Mouse (Mus musculus): ENCODE results near the gene Llph. TPM values are rescaled to one million over a fixed set of nuclear protein-coding genes. Genes with fewer than 3 reads are reported as not detected.

Llph gene
- polyA plus RNA-seq, 1 experiment from 2014 or later, result 42.6 TPM

GRCm38 (mm10) chr10:120220776-120221175, 6.1 kb upstream of the Llph start:
- peaks cover 6% of the 10 kb centered on the region; the same call in 1 of the 2 replicates for H3K4me1 ChIP-seq (replicated peaks)
- no peaks in the 10 kb centered on the region for H3K27me3 ChIP-seq
- H3K4me3 ChIP-seq (replicated peaks), result no peak overlapping the region
- no peak overlapping the region for H3K4me2 ChIP-seq
- H3K9ac ChIP-seq, result no peak overlapping the region
- no peak for DNase-seq
- no peak overlapping the region for H3K27ac ChIP-seq
- WGBS (ENCODE audit: insufficient replicate concordance), result 72% methylated on average over 7 of the region's 7 CpGs
- no peak for ATAC-seq (ENCODE audit: low read depth)
- no peaks in the 10 kb centered on the region for H3K9me3 ChIP-seq (replicated peaks)
- peaks cover 22% of the 10 kb centered on the region for H3K36me3 ChIP-seq

- Histone ChIP-seq H3K4me2 (no peak overlapping the region), H3K27me3 (no peaks in the 10 kb centered on the region), H3K4me3 (replicated peaks) (no peak overlapping the region), H3K27ac (no peak overlapping the region), H3K9me3 (replicated peaks) (no peaks in the 10 kb centered on the region), H3K9ac (no peak overlapping the region), H3K4me1 (replicated peaks) (peaks cover 23% of the 10 kb centered on the region), H3K36me3 (peaks cover 37% of the 10 kb centered on the region)
- peak; percentile 32 for DNase-seq
- 20% methylated on average over 5 of the region's 5 CpGs for WGBS (ENCODE audit: insufficient replicate concordance)
- no peak for ATAC-seq (ENCODE audit: low read depth)
Measured at GRCm38 (mm10) chr10:120231718-120232117, 4.8 kb downstream of the Llph start.

- ATAC-seq (ENCODE audit: low read depth) (peak; percentile 46; the same call in 1 of the 2 replicates), DNase-seq (peak; percentile 37)
- Histone ChIP-seq H3K36me3 (peaks cover 31% of the 10 kb centered on the region), H3K4me1 (replicated peaks) (peaks cover 9% of the 10 kb centered on the region), H3K9ac (peak overlapping the region; percentile 33), H3K4me2 (peak overlapping the region; percentile 52), H3K27me3 (no peaks in the 10 kb centered on the region), H3K9me3 (replicated peaks) (no peaks in the 10 kb centered on the region), H3K27ac (no peak overlapping the region), H3K4me3 (replicated peaks) (peak overlapping the region; percentile 25; the same call in 1 of the 2 replicates)
- 21% methylated on average over 18 of the region's 18 CpGs for WGBS (ENCODE audit: insufficient replicate concordance)
Measured at GRCm38 (mm10) chr10:120233655-120234367, 6.9 kb downstream of the Llph start.

- Histone ChIP-seq H3K4me3 (replicated peaks) (no peak overlapping the region), H3K9ac (no peak overlapping the region), H3K36me3 (peaks cover 6% of the 10 kb centered on the region), H3K9me3 (replicated peaks) (no peaks in the 10 kb centered on the region), H3K4me1 (replicated peaks) (peaks cover 4% of the 10 kb centered on the region; the same call in 1 of the 2 replicates), H3K27ac (no peak overlapping the region), H3K4me2 (no peak overlapping the region), H3K27me3 (no peaks in the 10 kb centered on the region)
- DNase-seq (no peak), ATAC-seq (ENCODE audit: low read depth) (no peak)
- 59% methylated on average over 9 of the region's 9 CpGs for WGBS (ENCODE audit: insufficient replicate concordance)
Measured at GRCm38 (mm10) chr10:120236855-120237254, 10.0 kb downstream of the Llph start.

GRCm38 (mm10) chr10:120238241-120238640, 11.4 kb downstream of the Llph start:
- DNase-seq, result no peak
- Histone ChIP-seq H3K4me1 (replicated peaks) (peaks cover 4% of the 10 kb centered on the region; the same call in 1 of the 2 replicates), H3K36me3 (no peaks in the 10 kb centered on the region), H3K9me3 (replicated peaks) (no peaks in the 10 kb centered on the region), H3K27ac (no peak overlapping the region), H3K9ac (no peak overlapping the region), H3K4me3 (replicated peaks) (no peak overlapping the region), H3K27me3 (no peaks in the 10 kb centered on the region), H3K4me2 (no peak overlapping the region)
- 69% methylated on average over 8 of the region's 8 CpGs for WGBS (ENCODE audit: insufficient replicate concordance)
- ATAC-seq (ENCODE audit: low read depth), result no peak

- 47% methylated on average over 6 of the region's 6 CpGs for WGBS (ENCODE audit: insufficient replicate concordance)
Measured at GRCm38 (mm10) chr10:120239476-120239875, 12.6 kb downstream of the Llph start.

GRCm38 (mm10) chr10:120242421-120242820, 15.6 kb downstream of the Llph start:
- Histone ChIP-seq H3K9ac (no peak overlapping the region), H3K4me3 (replicated peaks) (no peak overlapping the region), H3K9me3 (replicated peaks) (no peaks in the 10 kb centered on the region), H3K27me3 (no peaks in the 10 kb centered on the region), H3K27ac (no peak overlapping the region), H3K36me3 (no peaks in the 10 kb centered on the region), H3K4me1 (replicated peaks) (no peaks in the 10 kb centered on the region), H3K4me2 (no peak overlapping the region)
- no peak for ATAC-seq (ENCODE audit: low read depth)
- no peak for DNase-seq
- 53% methylated on average over 6 of the region's 6 CpGs for WGBS (ENCODE audit: insufficient replicate concordance)

More at GRCm38 (mm10) chr10:120239476-120239875, 12.6 kb downstream of the Llph start:
- no peak overlapping the region for H3K4me2 ChIP-seq
- H3K9me3 ChIP-seq (replicated peaks), result no peaks in the 10 kb centered on the region
- H3K27ac ChIP-seq, result no peak overlapping the region
- no peaks in the 10 kb centered on the region for H3K27me3 ChIP-seq
- DNase-seq, result no peak
- no peak for ATAC-seq (ENCODE audit: low read depth)
- no peaks in the 10 kb centered on the region for H3K36me3 ChIP-seq
- no peaks in the 10 kb centered on the region for H3K4me1 ChIP-seq (replicated peaks)
- H3K9ac ChIP-seq, result no peak overlapping the region
- H3K4me3 ChIP-seq (replicated peaks), result no peak overlapping the region

- Histone ChIP-seq H3K4me2 (no peak overlapping the region), H3K4me1 (replicated peaks) (no peaks in the 10 kb centered on the region), H3K9me3 (replicated peaks) (no peaks in the 10 kb centered on the region), H3K9ac (no peak overlapping the region), H3K4me3 (replicated peaks) (no peak overlapping the region), H3K36me3 (no peaks in the 10 kb centered on the region), H3K27me3 (no peaks in the 10 kb centered on the region), H3K27ac (no peak overlapping the region)
- no peak for ATAC-seq (ENCODE audit: low read depth)
- DNase-seq, result no peak
- 70% methylated on average over 5 of the region's 5 CpGs for whole genome bisulfite sequencing (ENCODE audit: insufficient replicate concordance)
Measured at GRCm38 (mm10) chr10:120245681-120246080, 18.8 kb downstream of the Llph start.

- Histone ChIP-seq H3K9me3 (replicated peaks) (no peaks in the 10 kb centered on the region), H3K9ac (no peak overlapping the region), H3K4me2 (no peak overlapping the region), H3K4me1 (replicated peaks) (no peaks in the 10 kb centered on the region), H3K36me3 (no peaks in the 10 kb centered on the region), H3K27me3 (no peaks in the 10 kb centered on the region), H3K4me3 (replicated peaks) (no peak overlapping the region), H3K27ac (no peak overlapping the region)
- no peak for ATAC-seq (ENCODE audit: low read depth)
- DNase-seq, result peak; percentile 22
- WGBS (ENCODE audit: insufficient replicate concordance), result 40% methylated on average over 9 of the region's 9 CpGs
Measured at GRCm38 (mm10) chr10:120246994-120247750, 20.3 kb downstream of the Llph start.

GRCm38 (mm10) chr10:120250911-120251683, 24.2 kb downstream of the Llph start:
- 47% methylated on average over 11 of the region's 11 CpGs for WGBS (ENCODE audit: insufficient replicate concordance)
- no peak overlapping the region for H3K9ac ChIP-seq
- H3K27ac ChIP-seq, result no peak overlapping the region
- H3K4me1 ChIP-seq (replicated peaks), result no peaks in the 10 kb centered on the region
- no peaks in the 10 kb centered on the region for H3K36me3 ChIP-seq
- DNase-seq, result no peak
- H3K27me3 ChIP-seq, result no peaks in the 10 kb centered on the region
- H3K4me3 ChIP-seq (replicated peaks), result no peak overlapping the region
- H3K9me3 ChIP-seq (replicated peaks), result no peaks in the 10 kb centered on the region
- no peak overlapping the region for H3K4me2 ChIP-seq
- no peak for ATAC-seq (ENCODE audit: low read depth)

- WGBS (ENCODE audit: insufficient replicate concordance), result 62% methylated on average over 4 of the region's 4 CpGs
- Histone ChIP-seq H3K27me3 (no peaks in the 10 kb centered on the region), H3K4me2 (no peak overlapping the region), H3K9me3 (replicated peaks) (no peaks in the 10 kb centered on the region), H3K9ac (no peak overlapping the region), H3K4me1 (replicated peaks) (no peaks in the 10 kb centered on the region), H3K4me3 (replicated peaks) (no peak overlapping the region), H3K27ac (no peak overlapping the region), H3K36me3 (no peaks in the 10 kb centered on the region)
- no peak for DNase-seq
- ATAC-seq (ENCODE audit: low read depth), result no peak
Measured at GRCm38 (mm10) chr10:120251791-120252190, 24.9 kb downstream of the Llph start.
